Mouse (Mus musculus) ES-E14 (cell line): ENCODE measurements at regions not wholly inside any gene's neighbourhood (a gene's known extent, or its start where the extent isn't known, plus 50 kb on each side); places are given as distances from the start of the nearest gene placed in this dataset.

Experiments used
- DNase-seq: peaks from one replicate; pipeline ENCODE4 v3.0.0-alpha.2; 2013; ENCODE audit warnings: low read depth, low spot score
- H3K27ac ChIP-seq: 2 replicates; pipeline ENCODE4 v1.5.1; 2012; ENCODE audit warnings: low read depth, mild to moderate bottlenecking, low read length, moderate library complexity, mixed read lengths; ENCODE audit not compliant: poor library complexity, insufficient read depth, severe bottlenecking
- H3K36me3 ChIP-seq: 2 replicates; pipeline ENCODE4 v1.6.1; 2012; ENCODE audit warnings: mild to moderate bottlenecking, low read length, moderate library complexity, mixed read lengths; ENCODE audit not compliant: control insufficient read depth, poor library complexity, insufficient read depth, severe bottlenecking
- H3K4me1 ChIP-seq, 2 experiments: fragments of 150-350 bp in 1 of 2; sonication (generic) in 1 of 2; 2 replicates each; pipeline ENCODE4 v1.6.1; 2012; ENCODE audit warnings: low read length in 2 of 2, mild to moderate bottlenecking in 1 of 2, mixed read lengths in 1 of 2; ENCODE audit not compliant: control insufficient read depth in 2 of 2, insufficient read depth in 2 of 2, poor library complexity in 1 of 2
- H3K4me3 ChIP-seq, 2 experiments: fragments of 150-350 bp in 1 of 2; sonication (generic) in 1 of 2; 2 replicates each; pipeline ENCODE4 v1.5.1; 2012; ENCODE audit warnings: low read length in 2 of 2, low read depth in 1 of 2, mild to moderate bottlenecking in 1 of 2, mixed read lengths in 1 of 2; ENCODE audit not compliant: insufficient read depth in 1 of 2, poor library complexity in 1 of 2, severe bottlenecking in 1 of 2
- H3K9ac ChIP-seq: 2 replicates; pipeline ENCODE4 v1.6.1; 2012; ENCODE audit warnings: low read depth, mild to moderate bottlenecking, low read length, mixed read lengths; ENCODE audit not compliant: poor library complexity, insufficient read depth, severe bottlenecking
- H3K9me3 ChIP-seq: fragments of 150-350 bp; sonication (generic); 2 replicates; pipeline ENCODE4 v1.6.1; 2012; ENCODE audit warnings: low read depth, mild to moderate bottlenecking, low read length; ENCODE audit not compliant: control insufficient read depth, insufficient read depth
- CHD2 ChIP-seq: IDR thresholded peaks from 2 replicates; pipeline ENCODE4 v1.6.1; 2014; ENCODE audit warnings: mild to moderate bottlenecking, low read depth, low read length, inconsistent platforms
- HCFC1 ChIP-seq: IDR thresholded peaks from 2 replicates; pipeline ENCODE4 v1.6.1; 2012; ENCODE audit warnings: low read length, inconsistent platforms, borderline replicate concordance; ENCODE audit not compliant: insufficient read depth
- MAFK ChIP-seq: IDR thresholded peaks from 2 replicates; pipeline ENCODE4 v1.6.1; 2014; ENCODE audit warnings: mild to moderate bottlenecking, low read depth, low read length, inconsistent platforms; ENCODE audit not compliant: insufficient read depth
- ZC3H11A ChIP-seq: IDR thresholded peaks from 2 replicates; pipeline ENCODE4 v1.6.1; 2012; ENCODE audit warnings: low read depth, mild to moderate bottlenecking, inconsistent platforms, low read length, borderline replicate concordance
- ZNF384 ChIP-seq: IDR thresholded peaks from 2 replicates; pipeline ENCODE4 v1.6.1; 2012; ENCODE audit warnings: low read depth, low read length, inconsistent platforms
- in situ Hi-C, 2 experiments: fragments of 600-800 bp; cut with MboI; formaldehyde crosslinking; loops; one replicate each; pipeline ENCODE4 v1.15.1; 2025; ENCODE audit warnings: low sequenced_read_pairs in 2 of 2, inconsistent platforms in 1 of 2; ENCODE audit not compliant: unreplicated experiment in 2 of 2

DNA sequence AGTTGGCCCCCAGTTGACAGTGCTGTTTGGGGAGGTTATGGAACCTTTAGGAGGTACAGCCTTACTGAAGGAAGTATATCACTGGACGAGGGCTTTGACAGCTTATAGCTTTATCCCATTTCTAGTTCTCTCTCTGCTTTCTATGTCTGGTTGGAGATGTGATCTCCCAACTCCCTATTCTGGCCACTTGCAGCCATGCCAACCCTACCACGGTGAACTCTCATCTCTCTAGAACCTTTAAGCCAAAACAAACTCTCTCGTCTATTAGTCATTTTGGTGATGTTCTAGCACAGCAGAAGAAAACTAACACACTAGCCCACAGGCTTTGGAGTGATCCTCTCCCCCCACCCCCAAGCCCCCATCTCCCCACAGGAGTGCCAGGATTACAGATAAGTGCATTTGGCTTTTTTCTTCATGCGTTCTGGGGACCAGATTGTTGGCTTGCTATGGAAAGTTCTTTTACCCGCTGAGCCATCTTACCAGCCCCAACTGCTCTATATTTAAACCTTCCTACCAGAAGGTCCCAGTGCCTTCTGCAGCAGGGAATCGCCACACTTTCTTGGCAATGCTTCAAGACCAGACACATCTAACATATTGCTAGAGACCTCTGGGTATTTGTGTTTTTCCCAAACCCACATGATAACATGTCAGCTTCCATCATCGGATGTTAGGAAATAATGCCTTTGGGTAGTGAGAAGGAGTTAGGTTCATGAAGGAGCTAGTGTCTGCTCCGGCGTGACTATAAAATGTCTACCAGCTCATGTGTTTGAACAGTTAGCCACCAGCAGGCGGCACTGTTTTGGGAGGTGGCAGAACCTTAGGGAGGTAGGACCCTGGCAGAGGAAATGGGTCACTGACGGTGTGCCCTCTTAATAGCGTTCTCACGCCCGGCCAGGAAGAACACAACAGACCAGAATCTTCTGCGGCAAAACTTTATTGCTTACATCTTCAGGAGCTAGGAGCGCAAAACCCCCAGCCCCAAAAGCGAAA, 272.1 kb downstream of the Gm49356 start:
- no peak for TF ChIP-seq ZNF384
- TF ChIP-seq ZC3H11A: no peak
- in situ Hi-C loops: no loop called here
- H3K27ac ChIP-seq: no peak overlapping the region
- no peak for DNase-seq
- H3K4me1 ChIP-seq: no peaks in the 10 kb centered on the region
- H3K9ac ChIP-seq: no peak overlapping the region
- no peaks in the 10 kb centered on the region for H3K36me3 ChIP-seq
- H3K9me3 ChIP-seq: no peaks in the 10 kb centered on the region
- no peak overlapping the region for H3K4me3 ChIP-seq

DNA sequence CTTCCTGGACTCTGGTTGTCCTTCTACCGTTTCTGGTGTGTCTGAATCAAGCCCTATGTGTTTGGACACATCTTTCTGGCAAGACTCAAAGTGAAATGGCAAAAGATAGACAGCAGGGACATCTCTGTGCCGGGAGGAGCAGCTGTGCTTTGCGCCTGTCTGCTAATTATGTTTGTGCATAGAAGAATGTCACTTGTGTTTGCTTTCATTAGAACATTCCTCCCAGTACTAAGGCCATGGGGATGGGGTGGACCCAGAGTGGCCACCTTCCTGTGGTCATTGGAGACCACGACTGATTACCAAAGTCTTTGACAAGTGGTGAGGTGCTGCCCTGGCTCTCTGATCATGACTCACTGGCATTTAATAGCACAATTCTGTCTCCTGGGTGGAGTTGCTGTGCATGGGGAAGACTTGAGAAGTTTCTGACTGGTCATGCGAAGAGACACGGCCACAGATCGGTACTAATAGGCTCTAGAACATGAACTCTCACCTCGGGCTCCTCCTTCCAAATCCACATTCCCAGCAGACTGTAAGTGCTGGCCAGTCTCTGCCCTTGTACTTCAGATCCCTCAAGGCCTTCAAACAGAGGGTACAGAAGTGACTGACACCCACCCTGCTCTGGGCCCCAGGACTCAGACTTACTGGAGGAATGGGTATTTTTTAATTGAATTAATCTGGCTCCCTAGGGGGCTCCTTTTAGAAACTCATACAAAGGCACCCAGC, 279.0 kb downstream of the Gm49356 start:
- no peak overlapping the region for H3K4me3 ChIP-seq
- no peaks in the 10 kb centered on the region for H3K4me1 ChIP-seq
- TF ChIP-seq MAFK: no peak
- no peak for TF ChIP-seq CHD2
- TF ChIP-seq ZC3H11A: no peak
- H3K9me3 ChIP-seq: no peaks in the 10 kb centered on the region
- DNase-seq: no peak
- no peak overlapping the region for H3K9ac ChIP-seq
- in situ Hi-C loops: no loop called here
- H3K27ac ChIP-seq: no peak overlapping the region
- no peaks in the 10 kb centered on the region for H3K36me3 ChIP-seq

DNA sequence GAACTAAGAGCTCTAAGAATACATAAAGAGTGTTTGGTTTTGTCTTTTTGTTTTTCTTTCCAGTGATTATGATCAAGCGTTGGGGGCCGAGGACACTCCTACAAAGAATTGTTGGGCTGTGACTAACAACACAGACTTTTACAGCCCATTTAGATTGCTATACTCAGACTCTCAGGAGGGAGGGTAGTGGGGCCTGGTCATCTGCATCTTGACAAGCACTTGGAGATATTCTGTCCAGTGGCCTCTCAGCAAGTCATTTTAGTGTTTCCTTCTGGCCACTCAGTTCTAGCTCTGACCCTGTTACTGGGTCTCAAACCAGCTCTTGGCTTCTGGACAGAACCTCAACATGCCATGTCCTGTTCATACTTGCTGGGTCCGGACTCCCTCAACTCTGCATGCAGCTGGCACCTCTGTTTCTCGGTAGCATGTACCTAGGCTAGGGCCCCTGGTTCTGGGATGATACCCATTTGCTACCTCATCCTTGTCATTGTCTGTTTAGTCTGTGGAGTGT, 279.6 kb downstream of the Gm49356 start:
- no peak for DNase-seq
- in situ Hi-C loops: no loop called here
- no peaks in the 10 kb centered on the region for H3K36me3 ChIP-seq
- peaks cover 0 to 3% of the 10 kb centered on the region in 2 experiments; a peak in 2 of 4 replicates for H3K4me1 ChIP-seq
- H3K9me3 ChIP-seq: no peaks in the 10 kb centered on the region
- TF ChIP-seq ZNF384 (no peak), CHD2 (no peak), HCFC1 (no peak), MAFK (no peak), ZC3H11A (no peak)
- no peak overlapping the region for H3K9ac ChIP-seq
- no peak overlapping the region for H3K27ac ChIP-seq
- no peak overlapping the region for H3K4me3 ChIP-seq

DNA sequence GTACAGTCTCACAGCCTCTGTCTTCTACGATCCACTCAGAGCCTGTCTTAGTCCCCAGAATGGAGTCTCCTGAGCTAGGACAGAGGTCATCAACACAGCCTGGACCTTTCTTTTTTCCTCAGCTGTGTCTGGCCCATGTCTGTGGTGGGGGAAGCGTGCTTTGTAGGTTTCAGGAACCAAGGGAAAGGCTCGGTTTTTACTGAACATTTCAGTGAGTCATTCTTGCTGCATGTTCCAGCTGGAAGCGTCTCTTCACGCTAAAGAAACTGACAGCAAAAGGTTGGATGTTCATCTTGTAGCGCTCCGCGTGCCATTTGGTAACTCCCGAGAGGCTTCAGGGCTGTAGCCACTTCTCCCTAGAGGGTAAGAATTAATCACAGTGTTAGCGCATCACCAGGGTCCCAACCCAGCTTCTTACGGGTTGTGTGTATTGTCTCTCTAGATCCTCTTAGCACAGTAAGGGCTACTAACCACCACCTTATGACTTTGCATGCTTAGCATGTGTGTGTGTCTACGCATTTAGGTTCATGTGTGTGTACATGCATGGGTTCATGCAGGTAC, 280.2 kb downstream of the Gm49356 start:
- Histone ChIP-seq H3K9ac (no peak overlapping the region), H3K4me1 (peaks cover 3 to 4% of the 10 kb centered on the region in 2 experiments; a peak in 3 of 4 replicates), H3K36me3 (no peaks in the 10 kb centered on the region), H3K4me3 (no peak overlapping the region), H3K9me3 (no peaks in the 10 kb centered on the region), H3K27ac (no peak overlapping the region)
- no peak for DNase-seq
- TF ChIP-seq HCFC1 (no peak), ZC3H11A (no peak), CHD2 (no peak), MAFK (no peak), ZNF384 (no peak)
- in situ Hi-C loops: no loop called here
